In the genomic region with DNA sequence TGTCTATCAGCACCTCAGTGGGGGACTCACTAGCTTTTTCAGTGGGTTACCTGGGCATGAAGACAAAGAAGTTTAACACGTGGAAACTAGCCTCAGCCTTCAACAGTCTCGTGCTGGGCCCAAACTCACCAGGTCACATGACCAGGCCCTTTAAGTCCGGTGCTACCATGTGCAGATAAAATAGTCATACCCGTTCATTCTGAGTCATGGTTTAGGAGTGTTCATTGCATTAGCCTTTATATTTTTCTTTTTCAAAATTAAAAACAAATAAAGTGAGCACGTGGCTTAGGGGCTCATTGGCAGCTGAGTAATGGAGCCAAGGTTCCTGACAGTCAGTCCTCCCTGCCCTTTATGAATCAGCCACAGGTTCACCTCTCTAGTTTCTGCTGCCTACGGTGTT, we compare ENCODE assay signal across 33 mouse cellular contexts. TPM values are rescaled to one million over a fixed set of nuclear protein-coding genes. Genes with fewer than 3 reads are reported as not detected.
DNase-seq lines count a peak whose midpoint lies in the region; ATAC-seq and TF ChIP-seq lines count a peak whose summit lies in the region.
"Had no signal": no experiment of that assay in that cellular context is flagged by ENCODE, and none has a peak within 500 bp of the region (broad histone marks: within the 10 kb centered on the region; RNA-seq: fewer than 3 reads in every experiment).

No protein-coding gene starts in this region.

- DNase-seq in left cerebral cortex, adult 2 months (ENCODE audit: extremely low spot score in 1 of 2, low spot score in 2 of 2), result no peak
- DNase-seq in left cerebral cortex, postnatal 10 days (ENCODE audit: extremely low spot score in 1 of 2, low spot score in 2 of 2), result no peak
- DNase-seq in CH12.LX (ENCODE audit: extremely low read depth), result no peak
- no peak for DNase-seq in frontal cortex, postnatal 14 days (ENCODE audit: low spot score in 2 of 2)
- no peak for DNase-seq in hindbrain, postnatal 0 days (ENCODE audit: low spot score)
- DNase-seq in kidney, postnatal 10 days, result no peak
- DNase-seq: adrenal gland, adult 8-10 months; adrenal gland, postnatal 25 days; cerebellum, adult 18-20 months; cerebellum, adult 9-10 months; cerebellum, postnatal 14 days; forebrain, postnatal 0 days; gastrocnemius, postnatal 10 days; gastrocnemius, postnatal 36 days; heart, adult 2 months; kidney, adult 11 months had no signal

- no peaks in the 10 kb centered on the region for H3K36me3 ChIP-seq in CH12.LX (replicated peaks in 1 of 2; ENCODE audit: control insufficient read depth in 1 of 2, insufficient read depth in 1 of 2, low read length in 1 of 2)
- no peaks in the 10 kb centered on the region for H3K36me3 ChIP-seq in hindbrain, postnatal 0 days (ENCODE audit: insufficient read depth, low read length)
- H3K36me3 ChIP-seq: embryonic facial prominence, embryonic 12.5 days; embryonic facial prominence, embryonic 15.5 days; heart, embryonic 10.5 days; hindbrain, embryonic 12.5 days; hindbrain, embryonic 15.5 days; intestine, embryonic 15.5 days had no signal

- no peak overlapping the region for H3K4me3 ChIP-seq in left cerebral cortex, adult 2 months
- H3K4me3 ChIP-seq in CH12.LX (replicated peaks in 1 of 3; ENCODE audit: low read depth in 2 of 3, low read length in 2 of 3, poor library complexity in 1 of 3), result no peak overlapping the region
- no peak overlapping the region for H3K4me3 ChIP-seq in cortical plate, adult 2 months (ENCODE audit: insufficient read depth, low read length)
- no peak overlapping the region for H3K4me3 ChIP-seq in hindbrain, postnatal 0 days (ENCODE audit: low read length)
- H3K4me3 ChIP-seq: embryonic facial prominence, embryonic 12.5 days; embryonic facial prominence, embryonic 15.5 days; heart, adult 2 months; heart, embryonic 10.5 days; hindbrain, embryonic 12.5 days; hindbrain, embryonic 15.5 days; intestine, embryonic 15.5 days had no signal

- intact Hi-C loops in left cerebral cortex, adult 2 months (cut with DNase I), result no loop called here
- intact Hi-C loops in left cerebral cortex, postnatal 10 days (cut with DNase I), result no loop called here

- TF ChIP-seq RAD21 in CH12.LX (IDR thresholded peaks at IDR 0.05; ENCODE audit: low read depth, low read length), result no peak

- H3K4me1 ChIP-seq in CH12.LX (ENCODE audit: control insufficient read depth in 1 of 2, insufficient read depth in 2 of 2), result no peaks in the 10 kb centered on the region
- H3K4me1 ChIP-seq in cortical plate, adult 2 months (ENCODE audit: control insufficient read depth, insufficient read depth, low read length), result peaks cover 24% of the 10 kb centered on the region
- peaks cover 25% of the 10 kb centered on the region for H3K4me1 ChIP-seq in hindbrain, postnatal 0 days (ENCODE audit: insufficient read depth, low read length)

- peaks cover 12% of the 10 kb centered on the region for H3K27me3 ChIP-seq in CH12.LX (replicated peaks)
- H3K27me3 ChIP-seq in hindbrain, postnatal 0 days (ENCODE audit: insufficient read depth, low read length), result no peaks in the 10 kb centered on the region
- H3K27me3 ChIP-seq: embryonic facial prominence, embryonic 12.5 days; embryonic facial prominence, embryonic 15.5 days; hindbrain, embryonic 12.5 days; hindbrain, embryonic 15.5 days; intestine, embryonic 15.5 days had no signal

- ATAC-seq in hindbrain, postnatal 0 days, result no peak
- ATAC-seq: CD4-positive, CD25-positive, alpha-beta regulatory T cell, adult 4 months; forebrain, embryonic 14.5 days; forebrain, postnatal 0 days; intestine, embryonic 15.5 days had no signal

- no peak for TF ChIP-seq EP300 in CH12.LX (IDR thresholded peaks at IDR 0.05; ENCODE audit: low read length)

- in situ Hi-C loops in CH12.LX (cut with MboI; ENCODE audit: low pct_ligation_motif_present, low pct_unique_long_range_greater_than_20kb, low sequenced_read_pairs), result no loop called here

- no peak for TF ChIP-seq POLR2A in CH12.LX (IDR thresholded peaks at IDR 0.05; ENCODE audit: low read depth, low read length)
- no peak for TF ChIP-seq POLR2A in cortical plate, adult 2 months (IDR thresholded peaks at IDR 0.05; ENCODE audit: extremely low read depth, insufficient read depth, low read length)

- H3K9ac ChIP-seq in CH12.LX (ENCODE audit: insufficient read depth, low read depth), result no peak overlapping the region
- H3K9ac ChIP-seq in hindbrain, postnatal 0 days (replicated peaks; ENCODE audit: low read length), result no peak overlapping the region
- H3K9ac ChIP-seq: embryonic facial prominence, embryonic 12.5 days; embryonic facial prominence, embryonic 15.5 days; forebrain, postnatal 0 days; hindbrain, embryonic 12.5 days; hindbrain, embryonic 15.5 days; intestine, embryonic 15.5 days had no signal

- H3K27ac ChIP-seq in left cerebral cortex, adult 2 months, result peak overlapping the region; percentile 97
- H3K27ac ChIP-seq in CH12.LX (ENCODE audit: insufficient read depth, low read depth), result no peak overlapping the region
- H3K27ac ChIP-seq in cortical plate, adult 2 months (ENCODE audit: insufficient read depth, low read length), result peak overlapping the region; percentile 41; the same call in 1 of the 2 replicates
- no peak overlapping the region for H3K27ac ChIP-seq in hindbrain, postnatal 0 days
- H3K27ac ChIP-seq: embryonic facial prominence, embryonic 12.5 days; embryonic facial prominence, embryonic 15.5 days; heart, adult 2 months; heart, embryonic 10.5 days; hindbrain, embryonic 12.5 days; hindbrain, embryonic 15.5 days; intestine, embryonic 15.5 days had no signal

- no peaks in the 10 kb centered on the region for H3K79me2 ChIP-seq in CH12.LX (replicated peaks; ENCODE audit: control insufficient read depth, extremely low read depth, insufficient read depth, poor library complexity, severe bottlenecking)

- no peaks in the 10 kb centered on the region for H3K9me3 ChIP-seq in CH12.LX (replicated peaks; ENCODE audit: low read length)
- no peaks in the 10 kb centered on the region for H3K9me3 ChIP-seq in hindbrain, postnatal 0 days (ENCODE audit: low read length)
- H3K9me3 ChIP-seq: embryonic facial prominence, embryonic 12.5 days; embryonic facial prominence, embryonic 15.5 days; heart, embryonic 10.5 days; hindbrain, embryonic 12.5 days; hindbrain, embryonic 15.5 days; intestine, embryonic 15.5 days had no signal

- TF ChIP-seq CTCF in left cerebral cortex, adult 2 months (IDR thresholded peaks at IDR 0.05), result no peak
- no peak for TF ChIP-seq CTCF in CH12.LX (conservative IDR thresholded peaks at IDR 0.05 in 1 of 2, IDR thresholded peaks at IDR 0.05 in 1 of 2; ENCODE audit: low read depth in 2 of 2, low read length in 2 of 2)
- no peak for TF ChIP-seq CTCF in cortical plate, adult 2 months (IDR thresholded peaks at IDR 0.05; ENCODE audit: extremely low read depth, insufficient read depth, low read length)
- no peak for TF ChIP-seq CTCF in hindbrain, postnatal 0 days (IDR thresholded peaks at IDR 0.05; ENCODE audit: low read depth)

- no peak overlapping the region for H3K4me2 ChIP-seq in CH12.LX (ENCODE audit: insufficient read depth, low read depth, poor library complexity, severe bottlenecking)
- H3K4me2 ChIP-seq in hindbrain, postnatal 0 days (ENCODE audit: low read depth, low read length), result no peak overlapping the region
- H3K4me2 ChIP-seq: embryonic facial prominence, embryonic 12.5 days; embryonic facial prominence, embryonic 15.5 days; hindbrain, embryonic 12.5 days; hindbrain, embryonic 15.5 days; intestine, embryonic 15.5 days had no signal

- dilution Hi-C loops in CH12.LX (cut with MboI; ENCODE audit: extremely low pct_ligation_motif_present, extremely low pct_unique_long_range_greater_than_20kb, low sequenced_read_pairs), result no loop called here

- 80% methylated on average over 6 of the region's 6 CpGs for WGBS in hindbrain, postnatal 0 days

TF ChIP-seq in CH12.LX, 34 proteins besides CTCF, POLR2A, EP300 and RAD21:
- TF ChIP-seq ZNF384 (IDR thresholded peaks at IDR 0.05; ENCODE audit: low read depth, low read length) (no peak), UBTF (IDR thresholded peaks at IDR 0.05; ENCODE audit: low read depth, low read length) (no peak), ZKSCAN1 (IDR thresholded peaks at IDR 0.05; ENCODE audit: borderline replicate concordance, low read depth, low read length) (no peak), JUND (conservative IDR thresholded peaks at IDR 0.05; ENCODE audit: low read depth, low read length) (no peak), PAX5 (IDR thresholded peaks at IDR 0.05; ENCODE audit: low read length) (no peak), MXI1 (IDR thresholded peaks at IDR 0.05; ENCODE audit: low read depth, low read length) (no peak), KAT2A (IDR thresholded peaks at IDR 0.05; ENCODE audit: insufficient replicate concordance, low read length) (no peak), USF1 (IDR thresholded peaks at IDR 0.05; ENCODE audit: low read depth, low read length) (0 out of 2 replicates have a peak, but pooled peaks have one; percentile 3), MAFK (IDR thresholded peaks at IDR 0.05; ENCODE audit: insufficient replicate concordance, low read length) (no peak), USF2 (conservative IDR thresholded peaks at IDR 0.05; ENCODE audit: low read depth, low read length) (0 out of 2 replicates have a peak, but pooled peaks have one; percentile 7)

RNA-seq across cellular contexts. Expression of gene Mras, which starts 6.4 kb away (rescaled TPM):
- total RNA-seq in left cerebral cortex, adult 2 months (2021), result 100 to 1,000 TPM; 166 TPM
- 10 to 100 TPM; 81.7 to 99.5 TPM for total RNA-seq in left cerebral cortex, postnatal 10 days (2021)
- 0.21 TPM in 1 of 2 replicates, not detected in the other for total RNA-seq in CH12.LX (2012; rRNA removed)
- total RNA-seq in CH12.LX (2014; rRNA removed), result not detected in 2 replicates
- polyA plus RNA-seq in CH12.LX (2012; ENCODE audit: insufficient read length, low read depth), result not detected in 2 replicates
- 176 and 178 TPM in 2 replicates for polyA plus RNA-seq in cortical plate, adult 2 months (2012; rRNA removed)
- total RNA-seq in hindbrain, postnatal 0 days (2014; rRNA removed), result 75.5 and 95.2 TPM in 2 replicates
- polyA plus RNA-seq in hindbrain, postnatal 0 days (2015; fragmentation: Nextera tagmentation; extraction: Ambion mirVana), result 66.9 and 74.0 TPM in 2 replicates
- polyA plus RNA-seq: CD4-positive, CD25-positive, alpha-beta regulatory T cell, adult 4 months had no signal

RNA-seq across cellular contexts. Expression of gene Nme9, which starts 20.5 kb away (rescaled TPM):
- not detected for total RNA-seq in left cerebral cortex, adult 2 months (2021)
- not detected for total RNA-seq in left cerebral cortex, postnatal 10 days (2021)
- not detected in 2 replicates for total RNA-seq in CH12.LX (2012; rRNA removed)
- not detected in 2 replicates for total RNA-seq in CH12.LX (2014; rRNA removed)
- not detected in 2 replicates for polyA plus RNA-seq in CH12.LX (2012; ENCODE audit: insufficient read length, low read depth)
- polyA plus RNA-seq in cortical plate, adult 2 months (2012; rRNA removed), result 0.08 and 0.56 TPM in 2 replicates
- 1.0 TPM in 1 of 2 replicates, not detected in the other for total RNA-seq in hindbrain, postnatal 0 days (2014; rRNA removed)
- polyA plus RNA-seq in hindbrain, postnatal 0 days (2015; fragmentation: Nextera tagmentation; extraction: Ambion mirVana), result 0.64 and 0.82 TPM in 2 replicates
- total RNA-seq: adrenal gland, adult 8-10 months; adrenal gland, postnatal 25 days; ES-E14; gastrocnemius, adult 18-20 months; gastrocnemius, postnatal 10 days; gastrocnemius, postnatal 36 days; granulocyte monocyte progenitor cell, adult 5-6 weeks; heart, adult 2 months; heart, postnatal 25 days; hematopoietic stem cell, adult 5-6 weeks had no signal
- polyA plus RNA-seq: CD4-positive, CD25-positive, alpha-beta regulatory T cell, adult 4 months; embryonic facial prominence, embryonic 12.5 days; forebrain, embryonic 11.5 days; frontal cortex, adult 2 months; heart, embryonic 10.5 days; heart, embryonic 14.5 days had no signal

Comparison
In these comparisons a context has a peak if more than half of its experiments do, and no peak if none do; other contexts are left out.
1. H3K27ac ChIP-seq: peak in left cerebral cortex, adult 2 months (single experiment) and cortical plate, adult 2 months (single experiment); none in CH12.LX (single experiment) and hindbrain, postnatal 0 days (single experiment).
2. RNA of gene Mras, which starts 6.4 kb away (total RNA-seq): 166 TPM in left cerebral cortex, adult 2 months, 81.7 to 99.5 TPM in left cerebral cortex, postnatal 10 days and 75.5 to 95.2 TPM in hindbrain, postnatal 0 days; 0.21 TPM in CH12.LX; every median in the first group is over 10 times any median in the second.